Mouse (Mus musculus) right cerebral cortex, postnatal 10 days (tissue): ENCODE data around the gene Zfp61.
"Not testable (repeated sequence)": the region's sequence is repeated elsewhere in the genome, so short reads cannot be mapped to it uniquely, and the experiment has no call there.

Source experiments
- DNase-seq, 2 experiments: peaks; one replicate each; pipeline ENCODE4 v3.0.0; 2021; ENCODE audit warnings: low spot score in 2 of 2

Zfp61 gene

GRCm38 (mm10) chr7:24297361-24298095, 3.5 kb downstream of the Zfp61 start:
- DNase-seq = no peak

- no peak for DNase-seq
Measured at GRCm38 (mm10) chr7:24296386-24296785, 4.6 kb downstream of the Zfp61 start.

GRCm38 (mm10) chr7:24295376-24295775, 5.7 kb downstream of the Zfp61 start:
- DNase-seq = no peak

- no peak for DNase-seq
Measured at GRCm38 (mm10) chr7:24294763-24295162, 6.3 kb downstream of the Zfp61 start.

GRCm38 (mm10) chr7:24293061-24293851, 7.8 kb downstream of the Zfp61 start:
- DNase-seq = no peak

GRCm38 (mm10) chr7:24291387-24292090, 9.5 kb downstream of the Zfp61 start:
- no peak for DNase-seq

- no peak for DNase-seq
Measured at GRCm38 (mm10) chr7:24290106-24290693, 10.8 kb downstream of the Zfp61 start.

GRCm38 (mm10) chr7:24288512-24288911, 12.5 kb downstream of the Zfp61 start:
- DNase-seq = peak; percentile 42 to 52

- peak in 1 of 2 experiments; percentile 19 for DNase-seq
Measured at GRCm38 (mm10) chr7:24287670-24288069, 13.4 kb downstream of the Zfp61 start.

GRCm38 (mm10) chr7:24286916-24287315, 14.1 kb downstream of the Zfp61 start:
- peak in 1 of 2 experiments; percentile 9 for DNase-seq

- peak in 1 of 2 experiments; percentile 3 for DNase-seq
Measured at GRCm38 (mm10) chr7:24286090-24286489, 14.9 kb downstream of the Zfp61 start.

GRCm38 (mm10) chr7:24280858-24281145, 20.2 kb downstream of the Zfp61 start:
- peak in 1 of 2 experiments; percentile 4 for DNase-seq

GRCm38 (mm10) chr7:24280031-24280857, 20.8 kb downstream of the Zfp61 start:
- DNase-seq = peak in 1 of 2 experiments; percentile 3

GRCm38 (mm10) chr7:24278771-24279170, 22.3 kb downstream of the Zfp61 start:
- not testable (repeated sequence) for DNase-seq

GRCm38 (mm10) chr7:24274456-24274855, 26.6 kb downstream of the Zfp61 start:
- DNase-seq = peak in 1 of 2 experiments; percentile 10

GRCm38 (mm10) chr7:24271191-24271590, 29.8 kb downstream of the Zfp61 start:
- DNase-seq = no peak

GRCm38 (mm10) chr7:24270288-24270672, 30.8 kb downstream of the Zfp61 start, which contains the start of gene Zfp93:
Gene Zfp93 (plus strand): TSS chr7:24270420.
- peak; percentile 89 to 92 for DNase-seq

GRCm38 (mm10) chr7:24269667-24270287, 31.3 kb downstream of the Zfp61 start:
- no peak for DNase-seq

- no peak for DNase-seq
Measured at GRCm38 (mm10) chr7:24269256-24269655, 31.8 kb downstream of the Zfp61 start.
